Mouse (Mus musculus) midbrain, embryonic 10.5 days (tissue): ENCODE measurements around the gene 4931428F04Rik. TPM values are rescaled to one million over a fixed set of nuclear protein-coding genes. Genes with fewer than 3 reads are reported as not detected.

ENCODE experiments used
- DNase-seq: peaks from one replicate; pipeline ENCODE4 v3.0.0-alpha.2; 2017; ENCODE audit warnings: low spot score
- H3K27ac ChIP-seq: fragments of 300-500 bp; sonication (generic); replicated peaks from 2 replicates; pipeline ENCODE4 v1.5.1; 2016; ENCODE audit warnings: mild to moderate bottlenecking
- H3K27me3 ChIP-seq: fragments of 300-500 bp; sonication (generic); 2 replicates; pipeline ENCODE4 v1.6.1; 2016; ENCODE audit warnings: low read depth, mild to moderate bottlenecking; ENCODE audit not compliant: poor library complexity, severe bottlenecking
- H3K36me3 ChIP-seq: fragments of 300-500 bp; sonication (generic); 2 replicates; pipeline ENCODE4 v1.6.1; 2016; ENCODE audit warnings: mild to moderate bottlenecking, moderate library complexity
- H3K4me1 ChIP-seq: fragments of 300-500 bp; sonication (generic); 2 replicates; pipeline ENCODE4 v1.6.1; 2016
- H3K4me3 ChIP-seq: fragments of 300-500 bp; sonication (generic); 2 replicates; pipeline ENCODE4 v1.5.1; 2016; ENCODE audit warnings: mild to moderate bottlenecking, moderate library complexity
- H3K9me3 ChIP-seq: fragments of 300-500 bp; sonication (generic); replicated peaks from 2 replicates; pipeline ENCODE4 v1.6.1; 2016; ENCODE audit warnings: mild to moderate bottlenecking
- WGBS: fragments of 180-500 bp; shearing (Covaris S2); methylation state at CpG from one replicate; pipeline ENCODE4 v1.1.7; 2016; 5-methylcytosine and 5-hydroxymethylcytosine counted together
- polyA plus RNA-seq: library from polyadenylated mRNA; unstranded; fragments of >200 nt; fragmentation: Nextera tagmentation; extraction: Ambion mirVana; gene quantifications from 2 replicates; pipeline ENCODE4 v1.2.1, GENCODE M21; 2016

Gene 4931428F04Rik
- polyA plus RNA-seq, 1 experiment from 2014 or later = 26.4 TPM

GRCm38 (mm10) chr8:105263244-105263912 is 26.3 kb downstream of the 4931428F04Rik start:
- H3K4me3 ChIP-seq = peak overlapping the region; percentile 62

GRCm38 (mm10) chr8:105261326-105261980 is 28.2 kb downstream of the 4931428F04Rik start:
- H3K27me3 ChIP-seq = peaks cover 100% of the 10 kb centered on the region
- H3K4me3 ChIP-seq = no peak overlapping the region
- H3K27ac ChIP-seq = no peak overlapping the region
- no peak for DNase-seq
- H3K4me1 ChIP-seq = peaks cover 32% of the 10 kb centered on the region
- peaks cover 5% of the 10 kb centered on the region for H3K9me3 ChIP-seq
- WGBS = 86% methylated on average over 12 of the region's 12 CpGs
- H3K36me3 ChIP-seq = no peaks in the 10 kb centered on the region

More at GRCm38 (mm10) chr8:105263244-105263912, 26.3 kb downstream of the 4931428F04Rik start:
- Histone ChIP-seq H3K9me3 (peaks cover 7% of the 10 kb centered on the region), H3K27ac (no peak overlapping the region), H3K4me1 (peaks cover 37% of the 10 kb centered on the region), H3K36me3 (no peaks in the 10 kb centered on the region), H3K27me3 (peaks cover 100% of the 10 kb centered on the region)
- DNase-seq = no peak
- WGBS = 38% methylated on average over 16 of the region's 16 CpGs

- peaks cover 33% of the 10 kb centered on the region for H3K4me1 ChIP-seq
- no peak overlapping the region for H3K27ac ChIP-seq
- WGBS = 63% methylated on average over 7 of the region's 7 CpGs
- no peak for DNase-seq
- no peaks in the 10 kb centered on the region for H3K9me3 ChIP-seq
- peaks cover 100% of the 10 kb centered on the region for H3K27me3 ChIP-seq
- no peaks in the 10 kb centered on the region for H3K36me3 ChIP-seq
- no peak overlapping the region for H3K4me3 ChIP-seq
Observed at GRCm38 (mm10) chr8:105260371-105261099, 29.1 kb downstream of the 4931428F04Rik start.

GRCm38 (mm10) chr8:105259721-105260320 is 29.8 kb downstream of the 4931428F04Rik start:
- Histone ChIP-seq H3K4me1 (peaks cover 37% of the 10 kb centered on the region), H3K4me3 (peak overlapping the region; percentile 51), H3K27me3 (peaks cover 100% of the 10 kb centered on the region), H3K27ac (no peak overlapping the region), H3K36me3 (no peaks in the 10 kb centered on the region), H3K9me3 (no peaks in the 10 kb centered on the region)
- DNase-seq = peak; percentile 86
- 4% methylated on average over 30 of the region's 30 CpGs for WGBS

- DNase-seq = peak; percentile 69
- H3K4me1 ChIP-seq = peaks cover 36% of the 10 kb centered on the region
- H3K4me3 ChIP-seq = peak overlapping the region; percentile 51
- no peak overlapping the region for H3K27ac ChIP-seq
- peaks cover 97% of the 10 kb centered on the region for H3K27me3 ChIP-seq
- no peaks in the 10 kb centered on the region for H3K36me3 ChIP-seq
- WGBS = 1% methylated on average over 55 of the region's 55 CpGs
- no peaks in the 10 kb centered on the region for H3K9me3 ChIP-seq
Observed at GRCm38 (mm10) chr8:105258911-105259720, 30.5 kb downstream of the 4931428F04Rik start.

GRCm38 (mm10) chr8:105257318-105258114 is 32.1 kb downstream of the 4931428F04Rik start:
- H3K36me3 ChIP-seq = peaks cover 9% of the 10 kb centered on the region
- 70% methylated on average over 7 of the region's 7 CpGs for WGBS

GRCm38 (mm10) chr8:105254966-105255350 is 34.7 kb downstream of the 4931428F04Rik start, which contains the start of gene B3gnt9:
Gene B3gnt9 (minus strand): TSS chr8:105255153.
- Histone ChIP-seq H3K9me3 (no peaks in the 10 kb centered on the region), H3K27ac (peak within 1 kb of the TSS; percentile 83), H3K36me3 (peaks cover 35% of the 10 kb centered on the region), H3K27me3 (peaks cover 55% of the 10 kb centered on the region), H3K4me1 (peaks cover 39% of the 10 kb centered on the region), H3K4me3 (peak within 1 kb of the TSS; percentile 76)
- WGBS = under 1% methylated on average over 14 of the region's 14 CpGs
- peak; percentile 59 for DNase-seq

More at GRCm38 (mm10) chr8:105257318-105258114, 32.1 kb downstream of the 4931428F04Rik start:
- no peak overlapping the region for H3K4me3 ChIP-seq
- H3K27me3 ChIP-seq = peaks cover 81% of the 10 kb centered on the region
- DNase-seq = no peak
- no peaks in the 10 kb centered on the region for H3K9me3 ChIP-seq
- H3K27ac ChIP-seq = no peak overlapping the region
- peaks cover 39% of the 10 kb centered on the region for H3K4me1 ChIP-seq

- H3K9me3 ChIP-seq = no peaks in the 10 kb centered on the region
- peaks cover 41% of the 10 kb centered on the region for H3K36me3 ChIP-seq
- under 1% methylated on average over 74 of the region's 74 CpGs for WGBS
- peak overlapping the region; percentile 76 for H3K4me3 ChIP-seq
- H3K4me1 ChIP-seq = peaks cover 33% of the 10 kb centered on the region
- peak; percentile 90 for DNase-seq
- H3K27ac ChIP-seq = peak overlapping the region; percentile 83
- peaks cover 49% of the 10 kb centered on the region for H3K27me3 ChIP-seq
Observed at GRCm38 (mm10) chr8:105254152-105254965, 35.3 kb downstream of the 4931428F04Rik start.

GRCm38 (mm10) chr8:105253766-105254151 is 35.9 kb downstream of the 4931428F04Rik start:
- Histone ChIP-seq H3K9me3 (no peaks in the 10 kb centered on the region), H3K4me3 (peak overlapping the region; percentile 76), H3K27me3 (peaks cover 43% of the 10 kb centered on the region), H3K4me1 (peaks cover 27% of the 10 kb centered on the region), H3K27ac (peak overlapping the region; percentile 83; the same call in 1 of the 2 replicates), H3K36me3 (peaks cover 47% of the 10 kb centered on the region)
- WGBS = 34% methylated on average over 20 of the region's 20 CpGs
- DNase-seq = no peak

GRCm38 (mm10) chr8:105252680-105253537 is 36.8 kb downstream of the 4931428F04Rik start:
- Histone ChIP-seq H3K36me3 (peaks cover 55% of the 10 kb centered on the region), H3K4me3 (no peak overlapping the region), H3K27me3 (peaks cover 35% of the 10 kb centered on the region), H3K9me3 (no peaks in the 10 kb centered on the region), H3K4me1 (peaks cover 22% of the 10 kb centered on the region), H3K27ac (no peak overlapping the region)
- DNase-seq = no peak
- WGBS = 87% methylated on average over 10 of the region's 10 CpGs
